Mouse (Mus musculus) sigmoid colon, adult 10 weeks (tissue): ENCODE data around the gene Gm7137. TPM values are rescaled to one million over a fixed set of nuclear protein-coding genes. Genes with fewer than 3 reads are reported as not detected.

Source experiments
- polyA plus RNA-seq: library from polyadenylated mRNA; stranded (reverse); fragments of 350-450 nt; fragmentation: Illumina TruSeq; extraction: RNeasy Lipid Tissue Mini Kit (QIAGEN cat#74804); gene quantifications from one replicate; pipeline ENCODE4 v1.2.3, GENCODE M21; 2014; ENCODE audit warnings: low read depth, low replicate concordance

Gene Gm7137
- not detected for polyA plus RNA-seq

GRCm38 (mm10) chr10:77787876-77788275 is at the start of gene Gm7137:
Gene Gm7137, minus strand, starts transcription at chr10:77788200.

GRCm38 (mm10) chr10:77835647-77836046 is 47.6 kb upstream of the Gm7137 start, which contains the start of gene Krtap10-10:
Gene Krtap10-10, plus strand, starts transcription at chr10:77835947.

GRCm38 (mm10) chr10:77826951-77827350 is 39.0 kb upstream of the Gm7137 start, which contains the start of gene Krtap10-4:
Gene Krtap10-4, minus strand, starts transcription at chr10:77827095.

GRCm38 (mm10) chr10:77814382-77814781 is 26.4 kb upstream of the Gm7137 start, which contains the start of gene Gm2696:
Gene Gm2696, plus strand, starts transcription at chr10:77814682.

GRCm38 (mm10) chr10:77811743-77812142 is 23.7 kb upstream of the Gm7137 start, which contains the start of gene Gm9507:
Gene Gm9507, minus strand, starts transcription at chr10:77811843.

GRCm38 (mm10) chr10:77798921-77799508 is 11.0 kb upstream of the Gm7137 start, which contains the start of gene Gm19668:
Gene Gm19668, minus strand, starts transcription at chr10:77799133.

GRCm38 (mm10) chr10:77794976-77795375 is 7.0 kb upstream of the Gm7137 start, which contains the start of gene Gm9639:
Gene Gm9639, minus strand, starts transcription at chr10:77795076.

GRCm38 (mm10) chr10:77782442-77782841 is 5.6 kb downstream of the Gm7137 start, which contains the start of gene Gm3250:
Gene Gm3250, minus strand, starts transcription at chr10:77782542.

GRCm38 (mm10) chr10:77776844-77777243 is 11.2 kb downstream of the Gm7137 start, which contains the start of gene Gm7138:
Gene Gm7138, minus strand, starts transcription at chr10:77776944.

GRCm38 (mm10) chr10:77771225-77771624 is 16.8 kb downstream of the Gm7137 start, which contains the start of gene Gm3238:
Gene Gm3238, minus strand, starts transcription at chr10:77771325.

GRCm38 (mm10) chr10:77759582-77759981 is 28.4 kb downstream of the Gm7137 start, which contains the start of gene Gm3233:
Gene Gm3233, minus strand, starts transcription at chr10:77759682.

GRCm38 (mm10) chr10:77751254-77751653 is 36.7 kb downstream of the Gm7137 start, which contains the start of gene Gm9736:
Gene Gm9736, minus strand, starts transcription at chr10:77751354.

GRCm38 (mm10) chr10:77741924-77742688 is 45.9 kb downstream of the Gm7137 start, which contains the start of gene Gm18596:
Gene Gm18596, minus strand, starts transcription at chr10:77742638.

Other genes with a start within 250 kb of the Gm7137 start
- 193 TPM for gene Pttg1ip, start 206.5 kb downstream of the Gm7137 start, polyA plus RNA-seq
- 76.1 TPM for gene Sumo3, start 182.1 kb downstream of the Gm7137 start, polyA plus RNA-seq
- gene Gm49325, start 182.0 kb downstream of the Gm7137 start, polyA plus RNA-seq: 1.6 TPM
- gene Ube2g2, start 165.9 kb downstream of the Gm7137 start, polyA plus RNA-seq: 7.3 TPM
- gene Tspear, start 101.6 kb downstream of the Gm7137 start, polyA plus RNA-seq: not detected
- gene Gm19402, start 97.4 kb downstream of the Gm7137 start, polyA plus RNA-seq: not detected
- not detected for gene Gm9508, start 91.0 kb downstream of the Gm7137 start, polyA plus RNA-seq
- not detected for gene Gm10272, start 81.6 kb downstream of the Gm7137 start, polyA plus RNA-seq
- not detected for gene Gm10024, start 76.7 kb downstream of the Gm7137 start, polyA plus RNA-seq
- gene Gm10142, start 72.4 kb downstream of the Gm7137 start, polyA plus RNA-seq: not detected
- not detected for gene Krtap12-1, start 67.6 kb downstream of the Gm7137 start, polyA plus RNA-seq
- not detected for gene Gm10100, start 61.7 kb downstream of the Gm7137 start, polyA plus RNA-seq
- gene Gm18596, start 45.6 kb downstream of the Gm7137 start, polyA plus RNA-seq: not detected
- not detected for gene Gm9736, start 36.8 kb downstream of the Gm7137 start, polyA plus RNA-seq
- gene Gm3233, start 28.5 kb downstream of the Gm7137 start, polyA plus RNA-seq: not detected
- not detected for gene Gm3238, start 16.9 kb downstream of the Gm7137 start, polyA plus RNA-seq
- not detected for gene Gm7138, start 11.3 kb downstream of the Gm7137 start, polyA plus RNA-seq
- gene Gm3250, start 5.7 kb downstream of the Gm7137 start, polyA plus RNA-seq: not detected
- gene Gm9639, start 6.9 kb upstream of the Gm7137 start, polyA plus RNA-seq: not detected
- gene Gm19668, start 10.9 kb upstream of the Gm7137 start, polyA plus RNA-seq: not detected
- not detected for gene Gm9507, start 23.6 kb upstream of the Gm7137 start, polyA plus RNA-seq
- gene Gm2696, start 26.5 kb upstream of the Gm7137 start, polyA plus RNA-seq: not detected
- not detected for gene Krtap10-4, start 38.9 kb upstream of the Gm7137 start, polyA plus RNA-seq
- not detected for gene Krtap10-10, start 47.7 kb upstream of the Gm7137 start, polyA plus RNA-seq
- gene Gm36176, start 58.6 kb upstream of the Gm7137 start, polyA plus RNA-seq: not detected
- gene Gm10318, start 64.7 kb upstream of the Gm7137 start, polyA plus RNA-seq: not detected
- gene Gm3285, start 73.8 kb upstream of the Gm7137 start, polyA plus RNA-seq: not detected
- 2.1 TPM for gene Lrrc3, start 114.3 kb upstream of the Gm7137 start, polyA plus RNA-seq
- 0.38 TPM for gene Trpm2, start 182.4 kb upstream of the Gm7137 start, polyA plus RNA-seq
- gene 1810043G02Rik, start 190.3 kb upstream of the Gm7137 start, polyA plus RNA-seq: 1.0 TPM
- gene Pfkl, start 221.9 kb upstream of the Gm7137 start, polyA plus RNA-seq: 2.6 TPM